Mouse (Mus musculus): ENCODE results near the gene Snapc3.

GRCm38 (mm10) chr4:83486117-83486901, 68.8 kb downstream of the Snapc3 start, which contains the start of gene Psip1:
- TF ChIP-seq CTCF (IDR thresholded peaks at IDR 0.05; ENCODE audit: control insufficient read depth, insufficient read depth, low read length) (no peak), POLR2A (IDR thresholded peaks at IDR 0.05; ENCODE audit: borderline replicate concordance, control insufficient read depth, low read depth, low read length) (peak; percentile 62; the same call in 1 of the 2 replicates)

Data from bone marrow, adult 2 months (tissue).